Mouse (Mus musculus): ENCODE data around the gene Gm20388. TPM values are rescaled to one million over a fixed set of nuclear protein-coding genes. Genes with fewer than 3 reads are reported as not detected.

Gene Gm20388
- total RNA-seq, 2 experiments from 2014 or later: 8.8 TPM

DNA sequence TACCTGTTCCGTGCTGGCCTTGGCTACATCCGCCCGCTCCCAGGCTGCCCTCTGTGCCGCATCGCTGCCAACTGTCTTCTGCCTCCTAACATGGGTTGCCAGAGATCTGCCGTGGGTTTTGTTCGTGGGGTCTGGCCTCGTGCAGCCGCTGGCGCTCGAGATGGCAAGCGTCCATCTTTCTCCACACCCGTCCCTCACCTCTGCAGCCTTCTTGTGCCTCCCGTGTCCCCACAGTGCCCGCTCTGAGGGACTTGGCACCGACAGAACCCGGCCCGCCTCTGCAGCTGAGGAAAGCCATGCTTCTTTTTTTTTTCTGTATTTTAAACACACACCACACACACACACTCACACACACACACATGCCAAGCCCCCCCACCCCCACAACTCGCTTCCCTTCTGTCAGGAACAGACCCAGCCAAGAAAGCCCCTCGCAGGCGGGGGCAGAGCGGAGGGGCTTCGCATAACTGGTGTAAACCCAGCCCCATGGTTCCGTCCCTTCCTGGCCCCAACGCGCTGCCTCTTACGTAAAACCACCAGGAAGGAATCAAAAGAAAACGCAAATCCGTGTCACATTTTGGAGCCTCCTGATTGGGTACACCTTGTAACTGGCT is 2841.6 kb downstream of the Gm20388 start:
- DNase-seq (ENCODE audit: extremely low spot score in 1 of 2, low spot score in 1 of 2): peak; percentile 47 to 49

- DNase-seq (ENCODE audit: extremely low spot score in 1 of 2, low spot score in 1 of 2): no peak
Measured at GRCm38 (mm10) chr8:122758597-122758996, 2848.0 kb downstream of the Gm20388 start.

DNA sequence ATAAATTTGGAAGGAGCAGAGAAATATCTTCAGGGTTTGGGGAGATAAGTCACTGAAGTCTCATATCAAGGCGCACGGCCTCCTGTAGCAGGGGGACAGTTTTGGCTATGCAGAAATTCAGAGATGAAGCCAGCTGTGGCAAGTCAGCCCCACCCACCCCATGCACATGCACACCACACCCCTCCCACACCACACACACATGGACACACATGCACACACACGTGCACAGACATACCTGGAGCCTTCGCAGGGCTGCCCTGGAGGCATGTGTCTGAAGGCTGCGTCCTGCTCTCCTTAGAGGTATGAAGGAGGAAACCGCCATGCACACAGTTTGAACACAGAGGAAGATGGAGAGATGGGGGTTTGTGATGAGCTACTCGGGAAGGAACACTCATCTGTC is 2849.5 kb downstream of the Gm20388 start:
- DNase-seq (ENCODE audit: extremely low spot score in 1 of 2, low spot score in 1 of 2): no peak

- DNase-seq (ENCODE audit: extremely low spot score in 1 of 2, low spot score in 1 of 2): no peak
Measured at GRCm38 (mm10) chr8:122761109-122761508, 2850.5 kb downstream of the Gm20388 start.

DNA sequence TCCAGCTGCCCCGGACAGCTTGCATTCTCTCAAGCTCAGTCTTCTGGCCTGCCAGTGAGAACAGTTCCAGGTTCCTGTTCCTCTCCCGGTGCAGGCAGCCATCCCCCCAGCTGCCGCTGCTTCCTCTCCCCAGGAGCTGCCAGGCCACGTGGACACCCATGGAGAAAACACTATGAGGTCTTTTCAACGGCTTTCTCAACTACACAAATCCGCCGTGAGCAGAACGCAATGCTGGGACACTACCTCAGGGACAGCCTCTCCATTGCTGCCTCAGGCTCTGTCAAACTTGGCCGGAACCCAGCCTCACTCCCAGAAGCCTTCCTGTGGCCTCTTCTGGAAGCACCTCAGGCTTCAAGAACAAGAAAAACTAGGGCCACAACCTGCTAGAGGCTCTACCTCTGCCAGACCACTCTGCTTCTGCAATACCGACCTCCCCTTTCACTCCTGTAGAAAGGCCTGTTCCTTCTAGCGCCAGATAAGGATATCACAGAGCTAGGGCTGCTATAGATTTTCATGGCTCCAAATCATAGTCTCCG is 2852.2 kb downstream of the Gm20388 start:
- DNase-seq (ENCODE audit: extremely low spot score in 1 of 2, low spot score in 1 of 2): no peak

GRCm38 (mm10) chr8:122763267-122763738 is 2852.7 kb downstream of the Gm20388 start:
- no peak for DNase-seq (ENCODE audit: extremely low spot score in 1 of 2, low spot score in 1 of 2)

GRCm38 (mm10) chr8:122764790-122765474 is 2854.3 kb downstream of the Gm20388 start:
- no peak for DNase-seq (ENCODE audit: extremely low spot score in 1 of 2, low spot score in 1 of 2)

DNA sequence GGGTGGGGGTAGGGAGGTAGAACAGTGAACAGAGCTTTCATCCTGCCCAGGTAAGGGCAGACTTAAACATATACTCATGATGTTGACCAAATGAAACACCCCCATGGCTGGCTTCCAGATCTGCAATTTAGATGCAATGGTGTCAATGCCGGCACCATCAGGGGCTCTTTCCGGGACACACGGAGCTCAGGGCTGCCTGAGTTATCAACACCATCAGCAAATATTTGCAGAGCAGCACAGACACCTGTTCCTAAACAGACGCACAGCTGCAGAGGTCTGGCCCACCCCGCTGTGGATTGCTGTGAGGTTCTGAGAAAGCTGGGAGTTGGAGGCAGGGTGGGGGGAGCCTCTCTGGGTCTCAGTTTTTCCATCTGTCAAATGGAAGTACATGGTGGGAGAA is 2855.5 kb downstream of the Gm20388 start:
- DNase-seq (ENCODE audit: extremely low spot score in 1 of 2, low spot score in 1 of 2): no peak

DNA sequence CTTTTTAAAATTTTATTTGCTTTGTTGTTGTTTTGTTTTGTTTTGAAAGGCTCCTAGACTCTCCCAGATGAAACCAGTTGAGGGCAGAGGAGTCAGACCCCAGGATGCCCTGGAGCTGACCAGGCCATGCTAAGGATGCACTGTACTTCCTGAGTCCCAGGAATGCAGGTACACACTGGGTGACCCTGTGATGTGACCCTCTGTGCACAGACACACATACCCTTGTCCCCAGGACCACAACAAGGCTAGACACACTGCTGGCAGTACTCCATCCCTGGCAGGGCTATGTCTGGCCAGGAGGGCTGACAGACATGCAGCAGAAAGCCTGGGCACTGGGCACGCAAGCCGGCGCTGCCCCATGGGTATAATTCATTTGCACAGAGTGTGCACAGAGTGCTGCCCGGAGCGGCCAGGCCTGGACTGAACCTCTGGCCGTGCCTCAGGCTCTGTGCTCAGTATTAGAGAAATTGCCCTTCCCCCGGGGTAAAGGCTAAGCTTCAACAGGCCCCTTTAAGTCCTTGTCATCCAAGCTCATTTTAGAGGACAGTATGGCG is 2856.1 kb downstream of the Gm20388 start:
- no peak for DNase-seq (ENCODE audit: extremely low spot score in 1 of 2, low spot score in 1 of 2)

- DNase-seq (ENCODE audit: extremely low spot score in 1 of 2, low spot score in 1 of 2): no peak
Measured at GRCm38 (mm10) chr8:122767229-122767628, 2856.6 kb downstream of the Gm20388 start.

DNA sequence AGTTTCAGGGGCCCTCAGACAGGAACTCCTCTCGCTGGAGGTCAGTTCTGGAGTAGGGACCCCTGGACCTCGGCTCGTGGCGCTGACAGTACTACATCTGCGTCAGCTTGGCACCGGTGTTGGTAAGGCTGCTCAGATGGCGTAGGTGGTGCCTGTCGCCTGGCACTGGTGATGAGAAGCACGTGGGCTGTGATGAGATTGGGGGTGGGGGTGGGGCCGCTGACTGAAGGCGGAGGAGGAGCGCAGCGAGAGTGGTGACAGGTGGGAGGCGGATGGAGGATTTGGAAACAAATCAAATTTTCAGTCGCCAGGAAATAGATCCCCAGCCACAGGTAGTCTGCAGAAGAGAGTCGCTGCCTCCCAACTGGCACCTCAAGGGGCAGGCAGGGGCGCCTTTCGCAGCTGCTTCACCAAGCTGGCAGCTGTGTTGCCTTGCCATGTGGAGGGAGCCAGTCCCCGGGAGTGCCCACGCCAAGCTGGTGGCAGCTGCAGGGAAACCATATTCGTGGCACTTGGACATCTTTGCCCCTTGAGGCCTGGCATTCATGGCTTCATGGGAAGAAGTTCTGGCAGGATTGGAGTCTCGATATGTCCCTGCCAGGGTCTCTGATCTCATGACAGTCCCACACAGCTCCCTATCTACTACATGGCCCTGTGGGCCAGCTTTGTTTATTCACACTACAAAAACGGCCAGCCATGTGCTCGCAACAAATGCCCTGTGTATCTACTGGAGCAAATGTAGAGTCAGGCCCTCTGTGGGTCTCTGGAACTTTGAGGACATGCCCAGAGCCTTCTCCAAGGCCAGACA is 2858.8 kb downstream of the Gm20388 start:
- DNase-seq (ENCODE audit: extremely low spot score in 1 of 2, low spot score in 1 of 2): peak; percentile 43 to 46

DNA sequence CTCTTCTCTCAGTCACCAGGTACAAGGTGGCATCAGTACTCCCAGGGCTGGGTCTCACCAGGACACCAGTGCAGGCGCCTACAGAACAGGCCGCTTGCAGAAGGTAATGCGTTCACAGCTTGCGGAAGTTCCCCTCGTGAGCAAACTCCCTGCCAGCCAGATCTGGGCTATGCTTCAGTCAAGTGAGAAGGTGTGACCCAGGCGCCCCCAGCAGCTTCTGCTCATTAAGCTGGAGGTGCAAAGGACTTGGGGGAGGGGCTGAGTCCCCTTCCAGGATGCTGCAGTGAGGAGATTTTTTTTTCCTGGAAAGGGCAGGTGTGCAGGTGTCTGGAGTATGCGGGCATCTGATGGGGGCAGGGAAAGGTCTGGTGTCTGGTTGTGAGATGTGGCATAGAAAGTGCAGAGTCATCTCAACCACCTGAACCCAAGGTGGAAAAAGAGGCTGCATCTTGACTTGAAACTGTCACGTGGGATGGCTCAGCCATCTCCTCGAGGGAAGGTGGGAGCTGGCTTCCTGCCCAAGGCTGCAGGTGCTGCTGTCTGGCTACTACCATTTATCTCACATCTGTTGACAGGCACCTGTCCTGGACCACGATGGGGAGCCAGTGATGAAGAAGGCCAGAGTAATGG is 2861.9 kb downstream of the Gm20388 start:
- DNase-seq (ENCODE audit: extremely low spot score in 1 of 2, low spot score in 1 of 2): no peak

- DNase-seq (ENCODE audit: extremely low spot score in 1 of 2, low spot score in 1 of 2): peak; percentile 65 to 75
Measured at GRCm38 (mm10) chr8:122775285-122776155, 2864.9 kb downstream of the Gm20388 start, which contains the start of gene Acsf3. Gene Acsf3 (plus strand): TSS chr8:122775486.

- DNase-seq (ENCODE audit: extremely low spot score in 1 of 2, low spot score in 1 of 2): no peak
Measured at GRCm38 (mm10) chr8:122777701-122778100, 2867.1 kb downstream of the Gm20388 start.

- DNase-seq (ENCODE audit: extremely low spot score in 1 of 2, low spot score in 1 of 2): no peak
Measured at GRCm38 (mm10) chr8:122778703-122779239, 2868.1 kb downstream of the Gm20388 start.

- DNase-seq (ENCODE audit: extremely low spot score in 1 of 2, low spot score in 1 of 2): no peak
Measured at GRCm38 (mm10) chr8:122779255-122779654, 2868.6 kb downstream of the Gm20388 start.

- no peak for DNase-seq (ENCODE audit: extremely low spot score in 1 of 2, low spot score in 1 of 2)
Measured at GRCm38 (mm10) chr8:122784756-122785155, 2874.1 kb downstream of the Gm20388 start.

- DNase-seq (ENCODE audit: extremely low spot score in 1 of 2, low spot score in 1 of 2): no peak
Measured at GRCm38 (mm10) chr8:122789796-122790195, 2879.2 kb downstream of the Gm20388 start.
